Mouse (Mus musculus): ENCODE data around the gene 4931406P16Rik.
"Not testable (repeated sequence)": the region's sequence is repeated elsewhere in the genome, so short reads cannot be mapped to it uniquely, and the experiment has no call there.

4931406P16Rik gene

GRCm38 (mm10) chr7:34313443-34313875, at the start of gene 4931406P16Rik:
4931406P16Rik (minus strand) TSS chr7:34313551.
- DNase-seq (ENCODE audit: low spot score in 2 of 2), result peak; percentile 73 to 78

GRCm38 (mm10) chr7:34355629-34356028, 42.3 kb upstream of the 4931406P16Rik start:
- no peak for DNase-seq (ENCODE audit: low spot score in 2 of 2)

GRCm38 (mm10) chr7:34351997-34352396, 38.6 kb upstream of the 4931406P16Rik start:
- no peak for DNase-seq (ENCODE audit: low spot score in 2 of 2)

- DNase-seq (ENCODE audit: low spot score in 2 of 2), result no peak
Observed at GRCm38 (mm10) chr7:34350166-34350565, 36.8 kb upstream of the 4931406P16Rik start.

- DNase-seq (ENCODE audit: low spot score in 2 of 2), result no peak
Observed at GRCm38 (mm10) chr7:34348011-34348410, 34.7 kb upstream of the 4931406P16Rik start.

- no peak for DNase-seq (ENCODE audit: low spot score in 2 of 2)
Observed at GRCm38 (mm10) chr7:34347041-34347440, 33.7 kb upstream of the 4931406P16Rik start.

- no peak for DNase-seq (ENCODE audit: low spot score in 2 of 2)
Observed at GRCm38 (mm10) chr7:34346505-34346904, 33.2 kb upstream of the 4931406P16Rik start.

GRCm38 (mm10) chr7:34342040-34342793, 28.9 kb upstream of the 4931406P16Rik start:
- DNase-seq (ENCODE audit: low spot score in 2 of 2), result peak; percentile 48 to 60

- DNase-seq (ENCODE audit: low spot score in 2 of 2), result no peak
Observed at GRCm38 (mm10) chr7:34340841-34341240, 27.5 kb upstream of the 4931406P16Rik start.

- no peak for DNase-seq (ENCODE audit: low spot score in 2 of 2)
Observed at GRCm38 (mm10) chr7:34339164-34339489, 25.8 kb upstream of the 4931406P16Rik start.

- DNase-seq (ENCODE audit: low spot score in 2 of 2), result no peak
Observed at GRCm38 (mm10) chr7:34338445-34339163, 25.3 kb upstream of the 4931406P16Rik start.

- DNase-seq (ENCODE audit: low spot score in 2 of 2), result no peak
Observed at GRCm38 (mm10) chr7:34337268-34337667, 23.9 kb upstream of the 4931406P16Rik start.

GRCm38 (mm10) chr7:34336545-34336944, 23.2 kb upstream of the 4931406P16Rik start:
- not testable (repeated sequence) for DNase-seq (ENCODE audit: low spot score in 2 of 2)

- DNase-seq (ENCODE audit: low spot score in 2 of 2), result no peak
Observed at GRCm38 (mm10) chr7:34327493-34327892, 14.1 kb upstream of the 4931406P16Rik start.

- DNase-seq (ENCODE audit: low spot score in 2 of 2), result no peak
Observed at GRCm38 (mm10) chr7:34324857-34325256, 11.5 kb upstream of the 4931406P16Rik start.

GRCm38 (mm10) chr7:34324005-34324404, 10.7 kb upstream of the 4931406P16Rik start:
- no peak for DNase-seq (ENCODE audit: low spot score in 2 of 2)

- no peak for DNase-seq (ENCODE audit: low spot score in 2 of 2)
Observed at GRCm38 (mm10) chr7:34323351-34323750, 10.0 kb upstream of the 4931406P16Rik start.

GRCm38 (mm10) chr7:34321958-34322357, 8.6 kb upstream of the 4931406P16Rik start:
- no peak for DNase-seq (ENCODE audit: low spot score in 2 of 2)

GRCm38 (mm10) chr7:34321119-34321518, 7.8 kb upstream of the 4931406P16Rik start:
- no peak for DNase-seq (ENCODE audit: low spot score in 2 of 2)

- no peak for DNase-seq (ENCODE audit: low spot score in 2 of 2)
Observed at GRCm38 (mm10) chr7:34319957-34320356, 6.6 kb upstream of the 4931406P16Rik start.

- no peak for DNase-seq (ENCODE audit: low spot score in 2 of 2)
Observed at GRCm38 (mm10) chr7:34319123-34319522, 5.8 kb upstream of the 4931406P16Rik start.

- DNase-seq (ENCODE audit: low spot score in 2 of 2), result no peak
Observed at GRCm38 (mm10) chr7:34317901-34318476, 4.6 kb upstream of the 4931406P16Rik start.

All from right cerebral cortex, postnatal 36 days (tissue).